Mouse (Mus musculus) lung, postnatal 0 days (tissue): ENCODE measurements at regions not wholly inside any gene's neighbourhood (a gene's known extent, or its start where the extent isn't known, plus 50 kb on each side); places are given as distances from the start of the nearest gene placed in this dataset.

ENCODE experiments used
- ATAC-seq: fragments of 200-750 bp; cut with Nextera tagmentation; 2 replicates; pipeline ENCODE4 v1.8.0; 2017; ENCODE audit warnings: moderate library complexity
- DNase-seq: peaks from one replicate; pipeline ENCODE4 v3.0.0-alpha.2; 2016; ENCODE audit warnings: low spot score
- H3K27ac ChIP-seq: fragments of 300-500 bp; sonication (generic); 2 replicates; pipeline ENCODE4 v1.5.1; 2014; ENCODE audit warnings: antibody characterized with exemption, mild to moderate bottlenecking, low read length, mixed read lengths
- H3K27me3 ChIP-seq: fragments of 300-500 bp; sonication (generic); replicated peaks from 2 replicates; pipeline ENCODE4 v1.6.1; 2014; ENCODE audit warnings: low read length, mixed read lengths; ENCODE audit not compliant: insufficient read depth
- H3K36me3 ChIP-seq: fragments of 300-500 bp; sonication (generic); 2 replicates; pipeline ENCODE4 v1.6.1; 2014; ENCODE audit warnings: low read length, mixed read lengths; ENCODE audit not compliant: insufficient read depth
- H3K4me1 ChIP-seq: fragments of 300-500 bp; sonication (generic); 2 replicates; pipeline ENCODE4 v1.6.1; 2014; ENCODE audit warnings: antibody characterized with exemption, low read depth, low read length, mixed read lengths; ENCODE audit not compliant: insufficient read depth
- H3K4me2 ChIP-seq: fragments of 300-500 bp; sonication (generic); replicated peaks from 2 replicates; pipeline ENCODE4 v1.6.1; 2014; ENCODE audit warnings: low read depth, mild to moderate bottlenecking, low read length, moderate library complexity, mixed read lengths
- H3K4me3 ChIP-seq: fragments of 300-500 bp; sonication (generic); 2 replicates; pipeline ENCODE4 v1.5.1; 2014; ENCODE audit warnings: low read depth, low read length
- H3K9ac ChIP-seq: fragments of 300-500 bp; sonication (generic); replicated peaks from 2 replicates; pipeline ENCODE4 v1.6.1; 2014; ENCODE audit warnings: low read depth, mild to moderate bottlenecking
- H3K9me3 ChIP-seq: fragments of 300-500 bp; sonication (generic); 2 replicates; pipeline ENCODE4 v1.6.1; 2016; ENCODE audit warnings: low read length, mixed read lengths
- CTCF ChIP-seq: IDR thresholded peaks from 2 replicates; pipeline ENCODE4 v1.5.1; 2016; ENCODE audit warnings: antibody characterized with exemption, mild to moderate bottlenecking
- EP300 ChIP-seq: IDR thresholded peaks from 2 replicates; pipeline ENCODE4 v1.6.1; 2016; ENCODE audit warnings: antibody characterized with exemption, mild to moderate bottlenecking, control low read depth
- WGBS: fragments of 180-500 bp; shearing (Covaris S2); extraction: QIAGEN DNeasy Blood & Tissue Kit; methylation state at CpG from one replicate; pipeline ENCODE4 v1.1.7; 2014; 5-methylcytosine and 5-hydroxymethylcytosine counted together

GRCm38 (mm10) chr13:19474041-19474440 lies 78.4 kb upstream of the Stard3nl start:
- Histone ChIP-seq H3K9me3 (no peaks in the 10 kb centered on the region), H3K36me3 (no peaks in the 10 kb centered on the region), H3K9ac (no peak overlapping the region), H3K27ac (no peak overlapping the region), H3K27me3 (no peaks in the 10 kb centered on the region), H3K4me3 (no peak overlapping the region), H3K4me2 (no peak overlapping the region), H3K4me1 (no peaks in the 10 kb centered on the region)
- DNase-seq, result no peak
- 83% methylated on average over 10 of the region's 10 CpGs for WGBS
- no peak for ATAC-seq
- TF ChIP-seq CTCF, result no peak
- no peak for TF ChIP-seq EP300

- no peaks in the 10 kb centered on the region for H3K27me3 ChIP-seq
- TF ChIP-seq EP300, result no peak
- TF ChIP-seq CTCF, result no peak
- H3K36me3 ChIP-seq, result no peaks in the 10 kb centered on the region
- no peak overlapping the region for H3K9ac ChIP-seq
- no peak overlapping the region for H3K4me3 ChIP-seq
- no peak overlapping the region for H3K4me2 ChIP-seq
- H3K9me3 ChIP-seq, result no peaks in the 10 kb centered on the region
- WGBS, result 91% methylated on average over 1 of the region's 1 CpGs
- ATAC-seq (no peak), DNase-seq (no peak)
- no peak overlapping the region for H3K27ac ChIP-seq
- H3K4me1 ChIP-seq, result no peaks in the 10 kb centered on the region
These were observed 75.1 kb upstream of the Stard3nl start for GRCm38 (mm10) chr13:19470729-19471128.

- TF ChIP-seq EP300, result no peak
- TF ChIP-seq CTCF, result no peak
- no peak overlapping the region for H3K4me2 ChIP-seq
- H3K4me3 ChIP-seq, result no peak overlapping the region
- no peaks in the 10 kb centered on the region for H3K4me1 ChIP-seq
- 56% methylated on average over 5 of the region's 5 CpGs for WGBS
- ATAC-seq (no peak), DNase-seq (no peak)
- no peak overlapping the region for H3K27ac ChIP-seq
- no peaks in the 10 kb centered on the region for H3K9me3 ChIP-seq
- no peaks in the 10 kb centered on the region for H3K27me3 ChIP-seq
- H3K9ac ChIP-seq, result no peak overlapping the region
- no peaks in the 10 kb centered on the region for H3K36me3 ChIP-seq
These were observed 71.3 kb upstream of the Stard3nl start for GRCm38 (mm10) chr13:19466722-19467384.

GRCm38 (mm10) chr13:19462966-19463365 lies 67.4 kb upstream of the Stard3nl start:
- DNase-seq (no peak), ATAC-seq (no peak)
- no peak overlapping the region for H3K4me2 ChIP-seq
- no peaks in the 10 kb centered on the region for H3K4me1 ChIP-seq
- H3K4me3 ChIP-seq, result no peak overlapping the region
- no peak overlapping the region for H3K27ac ChIP-seq
- H3K27me3 ChIP-seq, result no peaks in the 10 kb centered on the region
- no peaks in the 10 kb centered on the region for H3K9me3 ChIP-seq
- 92% methylated on average over 2 of the region's 2 CpGs for WGBS
- H3K9ac ChIP-seq, result no peak overlapping the region
- TF ChIP-seq EP300 (no peak), CTCF (0 out of 2 replicates have a peak, but pooled peaks have one; percentile 4)
- H3K36me3 ChIP-seq, result no peaks in the 10 kb centered on the region

- Histone ChIP-seq H3K27ac (no peak overlapping the region), H3K27me3 (no peaks in the 10 kb centered on the region), H3K9me3 (no peaks in the 10 kb centered on the region), H3K4me2 (no peak overlapping the region), H3K4me1 (no peaks in the 10 kb centered on the region), H3K36me3 (no peaks in the 10 kb centered on the region), H3K9ac (no peak overlapping the region), H3K4me3 (no peak overlapping the region)
- WGBS, result 68% methylated on average over 3 of the region's 3 CpGs
- ATAC-seq, result no peak
- TF ChIP-seq CTCF, result no peak
- no peak for TF ChIP-seq EP300
- no peak for DNase-seq
These were observed 53.8 kb upstream of the Stard3nl start for GRCm38 (mm10) chr13:19449387-19449786.
